Mouse (Mus musculus): ENCODE results near the gene Midn. TPM values are rescaled to one million over a fixed set of nuclear protein-coding genes. Genes with fewer than 3 reads are reported as not detected.

Midn gene
- polyA plus RNA-seq, 1 experiment: 9.3 TPM

GRCm38 (mm10) chr10:80145896-80146295 lies 2.2 kb upstream of the Midn start:
- TF ChIP-seq GATA1 (IDR thresholded peaks at IDR 0.05; ENCODE audit: low read length) (no peak), TAL1 (IDR thresholded peaks at IDR 0.05; ENCODE audit: low read length) (no peak)
- Histone ChIP-seq H3K36me3 (ENCODE audit: control insufficient read depth) (peaks cover 62% of the 10 kb centered on the region), H3K4me1 (ENCODE audit: control insufficient read depth) (peaks cover 95% of the 10 kb centered on the region), H3K27me3 (ENCODE audit: control insufficient read depth) (no peaks in the 10 kb centered on the region), H3K9me3 (ENCODE audit: control insufficient read depth, low read length) (no peaks in the 10 kb centered on the region), H3K4me3 (replicated peaks) (peak overlapping the region; percentile 95)

DNA sequence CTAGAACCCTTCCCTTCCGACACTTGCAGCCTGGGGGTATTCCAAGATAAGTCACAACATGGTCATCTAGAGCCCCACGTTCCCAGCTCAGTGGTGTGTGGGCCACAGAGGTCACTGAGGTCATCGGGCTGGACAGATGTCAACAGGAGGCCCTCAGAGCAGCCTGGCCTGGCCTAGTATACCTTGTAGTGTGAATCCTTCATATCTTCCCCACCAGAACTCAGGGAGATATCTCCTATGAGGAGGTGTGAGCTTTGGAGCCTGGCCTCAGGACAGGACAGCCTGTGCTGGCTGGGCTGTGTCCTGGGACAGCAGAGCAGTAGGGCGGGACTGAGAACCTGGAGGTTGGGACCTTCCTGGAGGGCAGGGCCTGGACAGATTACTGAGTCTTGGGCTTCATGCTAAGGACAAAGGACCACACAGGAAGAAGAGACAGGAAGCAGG lies 1.5 kb upstream of the Midn start:
- H3K4me3 ChIP-seq (replicated peaks): peak overlapping the region; percentile 95
- H3K27me3 ChIP-seq (ENCODE audit: control insufficient read depth): no peaks in the 10 kb centered on the region
- TF ChIP-seq TAL1 (IDR thresholded peaks at IDR 0.05; ENCODE audit: low read length): no peak
- no peak for TF ChIP-seq GATA1 (IDR thresholded peaks at IDR 0.05; ENCODE audit: low read length)
- no peaks in the 10 kb centered on the region for H3K9me3 ChIP-seq (ENCODE audit: control insufficient read depth, low read length)
- H3K4me1 ChIP-seq (ENCODE audit: control insufficient read depth): peaks cover 95% of the 10 kb centered on the region
- H3K36me3 ChIP-seq (ENCODE audit: control insufficient read depth): peaks cover 69% of the 10 kb centered on the region

- H3K4me1 ChIP-seq (ENCODE audit: control insufficient read depth): peaks cover 96% of the 10 kb centered on the region
- H3K9me3 ChIP-seq (ENCODE audit: control insufficient read depth, low read length): no peaks in the 10 kb centered on the region
- H3K36me3 ChIP-seq (ENCODE audit: control insufficient read depth): peaks cover 75% of the 10 kb centered on the region
- H3K4me3 ChIP-seq (replicated peaks): peak overlapping the region; percentile 95
- no peaks in the 10 kb centered on the region for H3K27me3 ChIP-seq (ENCODE audit: control insufficient read depth)
- no peak for TF ChIP-seq TAL1 (IDR thresholded peaks at IDR 0.05; ENCODE audit: low read length)
- TF ChIP-seq GATA1 (IDR thresholded peaks at IDR 0.05; ENCODE audit: low read length): no peak
Measured at GRCm38 (mm10) chr10:80147146-80147718, 840 bp upstream of the Midn start.

DNA sequence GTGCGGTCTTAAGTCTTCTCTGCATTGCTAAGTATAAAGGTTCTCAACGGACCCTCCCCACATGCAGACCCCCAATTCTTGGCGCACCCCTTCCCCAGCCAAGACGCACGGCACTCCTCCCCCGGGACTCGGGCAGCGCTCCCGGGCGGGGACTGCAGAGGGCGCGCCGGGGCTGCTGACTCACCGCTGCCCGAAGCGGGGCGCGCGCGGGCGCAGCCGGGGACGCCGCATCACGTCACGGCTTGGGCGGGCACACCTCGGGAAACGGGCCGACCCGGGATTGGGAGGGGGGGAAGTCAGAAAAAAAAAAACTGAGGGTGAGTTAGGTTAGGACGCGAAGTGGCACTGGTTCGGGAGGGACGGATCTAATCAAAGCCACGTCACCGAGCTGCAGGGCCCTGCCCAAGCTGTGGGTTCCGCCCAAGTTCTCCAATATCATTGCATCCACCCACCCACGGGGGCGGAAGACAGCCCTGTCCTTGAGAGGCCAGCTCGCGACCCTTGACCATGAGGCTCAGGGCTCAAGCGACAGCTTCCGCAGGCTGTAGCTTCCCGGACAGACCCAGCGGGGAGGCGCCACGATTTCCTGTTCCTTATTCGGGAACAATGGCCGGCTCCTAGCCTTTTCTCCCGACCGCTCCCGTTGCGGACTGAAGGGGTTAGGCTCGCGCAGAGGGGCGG lies 678 bp downstream of the Midn start:
- no peak for TF ChIP-seq GATA1 (IDR thresholded peaks at IDR 0.05; ENCODE audit: low read length)
- TF ChIP-seq TAL1 (IDR thresholded peaks at IDR 0.05; ENCODE audit: low read length): no peak
- Histone ChIP-seq H3K36me3 (ENCODE audit: control insufficient read depth) (peaks cover 82% of the 10 kb centered on the region), H3K4me3 (replicated peaks) (peak overlapping the region; percentile 95), H3K9me3 (ENCODE audit: control insufficient read depth, low read length) (no peaks in the 10 kb centered on the region), H3K27me3 (ENCODE audit: control insufficient read depth) (no peaks in the 10 kb centered on the region), H3K4me1 (ENCODE audit: control insufficient read depth) (peaks cover 96% of the 10 kb centered on the region)

DNA sequence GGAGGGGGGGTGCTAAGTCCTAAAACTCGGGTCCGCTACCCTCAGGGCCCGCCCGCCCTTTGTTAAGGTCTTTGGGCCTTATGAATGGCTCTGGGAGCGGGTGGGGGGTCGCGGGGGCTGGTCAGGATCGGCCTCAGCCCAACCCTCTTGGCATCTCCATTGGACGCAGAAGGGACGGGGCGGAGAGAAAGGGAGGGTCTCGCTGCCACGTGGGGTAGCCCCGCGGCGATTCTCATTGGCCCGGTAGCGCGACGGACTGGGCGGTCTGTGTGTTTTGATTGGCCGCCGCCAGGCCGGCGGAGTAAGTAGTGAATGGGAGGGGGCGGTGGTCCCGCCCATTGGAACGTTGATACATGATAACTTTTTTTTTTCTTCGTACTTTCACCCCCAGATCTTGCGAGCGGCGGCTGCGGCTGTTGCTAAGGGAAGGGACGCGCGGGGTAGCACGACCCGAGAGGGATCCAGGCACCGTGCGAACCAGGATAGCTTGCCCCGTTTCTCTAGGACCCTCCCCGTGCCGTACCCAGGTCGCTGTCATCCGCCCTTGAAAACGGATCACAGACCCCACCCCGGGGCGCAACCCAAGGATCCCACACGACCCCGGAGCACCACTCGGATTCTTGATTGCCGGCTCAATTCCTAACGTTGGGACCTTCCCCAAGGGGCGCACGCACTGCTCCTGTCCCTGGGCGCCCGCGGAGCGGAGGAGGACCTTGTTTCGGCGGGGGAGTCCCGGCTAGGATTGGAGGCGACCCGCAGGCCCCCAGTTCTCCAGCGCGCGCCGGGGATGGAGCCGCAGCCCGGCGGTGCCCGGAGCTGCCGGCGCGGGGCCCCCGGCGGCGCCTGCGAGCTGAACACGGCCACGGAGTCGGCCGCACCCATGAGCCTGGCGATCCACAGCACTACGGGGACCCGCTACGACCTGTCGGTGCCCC lies 1.5 kb downstream of the Midn start:
- Histone ChIP-seq H3K9me3 (ENCODE audit: control insufficient read depth, low read length) (no peaks in the 10 kb centered on the region), H3K4me3 (replicated peaks) (peak overlapping the region; percentile 95), H3K27me3 (ENCODE audit: control insufficient read depth) (no peaks in the 10 kb centered on the region), H3K4me1 (ENCODE audit: control insufficient read depth) (peaks cover 96% of the 10 kb centered on the region), H3K36me3 (ENCODE audit: control insufficient read depth) (peaks cover 82% of the 10 kb centered on the region)
- TF ChIP-seq TAL1 (IDR thresholded peaks at IDR 0.05; ENCODE audit: low read length): no peak
- TF ChIP-seq GATA1 (IDR thresholded peaks at IDR 0.05; ENCODE audit: low read length): no peak

GRCm38 (mm10) chr10:80150226-80151210 lies 2.4 kb downstream of the Midn start:
- Histone ChIP-seq H3K4me3 (replicated peaks) (peak overlapping the region; percentile 95), H3K9me3 (ENCODE audit: control insufficient read depth, low read length) (no peaks in the 10 kb centered on the region), H3K27me3 (ENCODE audit: control insufficient read depth) (no peaks in the 10 kb centered on the region), H3K36me3 (ENCODE audit: control insufficient read depth) (peaks cover 82% of the 10 kb centered on the region), H3K4me1 (ENCODE audit: control insufficient read depth) (peaks cover 95% of the 10 kb centered on the region)
- no peak for TF ChIP-seq GATA1 (IDR thresholded peaks at IDR 0.05; ENCODE audit: low read length)
- no peak for TF ChIP-seq TAL1 (IDR thresholded peaks at IDR 0.05; ENCODE audit: low read length)

- no peaks in the 10 kb centered on the region for H3K9me3 ChIP-seq (ENCODE audit: control insufficient read depth, low read length)
- H3K36me3 ChIP-seq (ENCODE audit: control insufficient read depth): peaks cover 82% of the 10 kb centered on the region
- peaks cover 89% of the 10 kb centered on the region for H3K4me1 ChIP-seq (ENCODE audit: control insufficient read depth)
Measured at GRCm38 (mm10) chr10:80151211-80152034, 3.4 kb downstream of the Midn start.

More at GRCm38 (mm10) chr10:80151211-80152034, 3.4 kb downstream of the Midn start:
- Histone ChIP-seq H3K27me3 (ENCODE audit: control insufficient read depth) (no peaks in the 10 kb centered on the region), H3K4me3 (replicated peaks) (peak overlapping the region; percentile 95)
- TF ChIP-seq TAL1 (IDR thresholded peaks at IDR 0.05; ENCODE audit: low read length) (no peak), GATA1 (IDR thresholded peaks at IDR 0.05; ENCODE audit: low read length) (no peak)
